Mouse (Mus musculus): ENCODE measurements around the gene Scaf11.

GRCm38 (mm10) chr15:96465076-96465475, 4.4 kb upstream of the Scaf11 start:
- TF ChIP-seq CTCF (IDR thresholded peaks at IDR 0.05; ENCODE audit: borderline replicate concordance, insufficient read depth, low read length): no peak
- no peak for TF ChIP-seq POLR2A (IDR thresholded peaks at IDR 0.05; ENCODE audit: low read depth, low read length)
